Comparison of ENCODE assay signal across 7 mouse cellular contexts in genomic region chr10:43577997-43578331, GRCm38 (mm10). TPM values are rescaled to one million over a fixed set of nuclear protein-coding genes. Genes with fewer than 3 reads are reported as not detected.
A peak's percentile ranks its signal among the peaks of the same experiment; 100 is the strongest.
DNase-seq lines count a peak whose midpoint lies in the region; ATAC-seq and TF ChIP-seq lines count a peak whose summit lies in the region.

Gene Cd24a (plus strand): TSS chr10:43578284.

- TF ChIP-seq CTCF in stomach, postnatal 0 days (IDR thresholded peaks at IDR 0.05; ENCODE audit: low read depth), result no peak

- no peaks in the 10 kb centered on the region for H3K9me3 ChIP-seq in lung, embryonic 16.5 days (ENCODE audit: control insufficient read depth, low read length)
- H3K9me3 ChIP-seq in embryonic facial prominence, embryonic 10.5 days, result no peaks in the 10 kb centered on the region
- no peaks in the 10 kb centered on the region for H3K9me3 ChIP-seq in liver, embryonic 12.5 days (replicated peaks)
- H3K9me3 ChIP-seq in stomach, postnatal 0 days (ENCODE audit: control insufficient read depth, low read length), result no peaks in the 10 kb centered on the region

- ATAC-seq in lung, embryonic 16.5 days (ENCODE audit: low read depth), result no peak
- ATAC-seq in liver, embryonic 12.5 days, result no peak
- ATAC-seq in stomach, postnatal 0 days (ENCODE audit: low FRiP score, low TSS enrichment), result no peak
- ATAC-seq in CD4-positive, CD25-positive, alpha-beta regulatory T cell, adult 4 months, result no peak

- peak within 1 kb of the TSS; percentile 83 for H3K9ac ChIP-seq in lung, embryonic 16.5 days (ENCODE audit: low read length)
- H3K9ac ChIP-seq in liver, embryonic 12.5 days, result peak within 1 kb of the TSS; percentile 94
- peak within 1 kb of the TSS; percentile 69 for H3K9ac ChIP-seq in stomach, postnatal 0 days (ENCODE audit: low read length)

- H3K4me1 ChIP-seq in lung, embryonic 16.5 days (replicated peaks; ENCODE audit: control insufficient read depth, insufficient read depth, low read length), result peaks cover 3% of the 10 kb centered on the region; the same call in 1 of the 2 replicates
- H3K4me1 ChIP-seq in embryonic facial prominence, embryonic 10.5 days, result peaks cover 21% of the 10 kb centered on the region
- peaks cover 47% of the 10 kb centered on the region for H3K4me1 ChIP-seq in liver, embryonic 12.5 days
- H3K4me1 ChIP-seq in stomach, postnatal 0 days (replicated peaks; ENCODE audit: control insufficient read depth, insufficient read depth), result no peaks in the 10 kb centered on the region

- no peak for TF ChIP-seq EP300 in stomach, postnatal 0 days (optimal IDR thresholded peaks at IDR 0.05)

- 0 out of 2 replicates have a peak, but pooled peaks cover 2% of the 10 kb centered on the region for H3K36me3 ChIP-seq in lung, embryonic 16.5 days (ENCODE audit: control insufficient read depth, insufficient read depth, low read length)
- H3K36me3 ChIP-seq in embryonic facial prominence, embryonic 10.5 days (replicated peaks), result peaks cover 18% of the 10 kb centered on the region
- H3K36me3 ChIP-seq in liver, embryonic 12.5 days, result peaks cover 32% of the 10 kb centered on the region
- no peaks in the 10 kb centered on the region for H3K36me3 ChIP-seq in stomach, postnatal 0 days (ENCODE audit: control insufficient read depth, insufficient read depth, low read length)

- no peaks in the 10 kb centered on the region for H3K27me3 ChIP-seq in lung, embryonic 16.5 days (ENCODE audit: control insufficient read depth, insufficient read depth, low read depth, low read length)
- H3K27me3 ChIP-seq in embryonic facial prominence, embryonic 10.5 days (replicated peaks; ENCODE audit: low read depth, poor library complexity, severe bottlenecking), result peaks cover 15% of the 10 kb centered on the region
- peaks cover 5% of the 10 kb centered on the region for H3K27me3 ChIP-seq in liver, embryonic 12.5 days (replicated peaks)
- H3K27me3 ChIP-seq in stomach, postnatal 0 days (ENCODE audit: control insufficient read depth, insufficient read depth, low read length), result no peaks in the 10 kb centered on the region

- no peak for DNase-seq in lung, postnatal 4 days
- DNase-seq in embryonic facial prominence, embryonic 10.5 days (ENCODE audit: low spot score), result no peak
- no peak for DNase-seq in gastrocnemius, postnatal 4 days (ENCODE audit: low spot score in 2 of 2)
- DNase-seq in stomach, postnatal 0 days (ENCODE audit: low spot score), result no peak

- H3K4me2 ChIP-seq in lung, embryonic 16.5 days (ENCODE audit: low read depth, low read length), result peak within 1 kb of the TSS; percentile 98
- peak within 1 kb of the TSS; percentile 85 for H3K4me2 ChIP-seq in liver, embryonic 12.5 days
- H3K4me2 ChIP-seq in stomach, postnatal 0 days (replicated peaks; ENCODE audit: low read depth), result peak within 1 kb of the TSS; percentile 96

- under 1% methylated on average over 6 of the region's 6 CpGs for WGBS in lung, embryonic 16.5 days
- 1% methylated on average over 6 of the region's 6 CpGs for WGBS in embryonic facial prominence, embryonic 10.5 days
- WGBS in liver, embryonic 12.5 days (ENCODE audit: insufficient replicate concordance), result 2% methylated on average over 6 of the region's 6 CpGs
- 3% methylated on average over 6 of the region's 6 CpGs for WGBS in stomach, postnatal 0 days

- peak within 1 kb of the TSS; percentile 95 for H3K27ac ChIP-seq in lung, embryonic 16.5 days (ENCODE audit: low read length)
- peak within 1 kb of the TSS; percentile 98 for H3K27ac ChIP-seq in embryonic facial prominence, embryonic 10.5 days (replicated peaks)
- H3K27ac ChIP-seq in liver, embryonic 12.5 days, result peak within 1 kb of the TSS; percentile 97
- H3K27ac ChIP-seq in stomach, postnatal 0 days (replicated peaks), result peak within 1 kb of the TSS; percentile 96

- H3K4me3 ChIP-seq in lung, embryonic 16.5 days (ENCODE audit: low read length), result peak within 1 kb of the TSS; percentile 66
- H3K4me3 ChIP-seq in embryonic facial prominence, embryonic 10.5 days, result peak within 1 kb of the TSS; percentile 87
- H3K4me3 ChIP-seq in liver, embryonic 12.5 days, result peak within 1 kb of the TSS; percentile 87
- H3K4me3 ChIP-seq in stomach, postnatal 0 days (ENCODE audit: low read depth, low read length), result peak within 1 kb of the TSS; percentile 48

RNA-seq across cellular contexts. Expression of gene Cd24a, which starts in this region (rescaled TPM):
- 192 and 195 TPM in 2 replicates for polyA plus RNA-seq in lung, embryonic 16.5 days (2015; fragmentation: Nextera tagmentation; extraction: Ambion mirVana)
- polyA plus RNA-seq in embryonic facial prominence, embryonic 10.5 days (2016; fragmentation: Nextera tagmentation; extraction: Ambion mirVana), result 362 and 367 TPM in 2 replicates
- total RNA-seq in gastrocnemius, postnatal 4 days (2021), result 10 to 100 TPM; 38.4 to 41.3 TPM
- 819 and 854 TPM in 2 replicates for polyA plus RNA-seq in liver, embryonic 12.5 days (2016; fragmentation: Nextera tagmentation; extraction: Ambion mirVana)
- 397 and 409 TPM in 2 replicates for polyA plus RNA-seq in stomach, postnatal 0 days (2015; fragmentation: Nextera tagmentation; extraction: Ambion mirVana)
- 1 to 10 TPM in 1 of 2 experiments, under 1 TPM in 1; 0.58 to 2.8 TPM for polyA plus RNA-seq in CD4-positive, CD25-positive, alpha-beta regulatory T cell, adult 4 months (2017; shearing (Covaris generic))

Comparison
In these comparisons a context has a peak if more than half of its experiments do, and no peak if none do; other contexts are left out.
1. RNA of gene Cd24a (polyA plus RNA-seq): 819 to 854 TPM in liver, embryonic 12.5 days, 397 to 409 TPM in stomach, postnatal 0 days, 362 to 367 TPM in embryonic facial prominence, embryonic 10.5 days and 192 to 195 TPM in lung, embryonic 16.5 days; 0.58 to 2.8 TPM in CD4-positive, CD25-positive, alpha-beta regulatory T cell, adult 4 months; every median in the first group is over 10 times any median in the second.
2. Peak in every context shown above with its lines, with median percentiles within 50 percentile points of each other: H3K27ac ChIP-seq, H3K4me2 ChIP-seq, H3K4me3 ChIP-seq and H3K9ac ChIP-seq.